Mouse (Mus musculus) bone marrow macrophage, adult 2 months (primary cell): ENCODE results near the gene Tjp1. TPM values are rescaled to one million over a fixed set of nuclear protein-coding genes. Genes with fewer than 3 reads are reported as not detected.

Experiments
- H3K27ac ChIP-seq: 2 replicates; pipeline ENCODE4 v1.5.1; 2012; ENCODE audit warnings: low read depth, low read length; ENCODE audit not compliant: insufficient read depth
- H3K4me1 ChIP-seq: 2 replicates; pipeline ENCODE4 v1.6.1; 2012; ENCODE audit warnings: low read length; ENCODE audit not compliant: control insufficient read depth, insufficient read depth
- H3K4me3 ChIP-seq: 2 replicates; pipeline ENCODE4 v1.5.1; 2012; ENCODE audit warnings: mild to moderate bottlenecking, low read length, moderate library complexity; ENCODE audit not compliant: insufficient read depth
- CTCF ChIP-seq: IDR thresholded peaks from 2 replicates; pipeline ENCODE4 v1.5.1; 2012; ENCODE audit warnings: low read depth, mild to moderate bottlenecking, low read length, moderate library complexity
- POLR2A ChIP-seq: IDR thresholded peaks from 2 replicates; pipeline ENCODE4 v1.6.1; 2012; ENCODE audit warnings: mild to moderate bottlenecking, low read depth, low read length, borderline replicate concordance
- polyA plus RNA-seq: library from polyadenylated mRNA; stranded (reverse); fragments of >200 nt; gene quantifications from 2 replicates; pipeline ENCODE4 v1.2.4, GENCODE M21; 2012; ENCODE audit not compliant: missing spikeins, insufficient read depth, insufficient read length

Tjp1 gene
- 0.23 and 0.87 TPM in 2 replicates for polyA plus RNA-seq

DNA sequence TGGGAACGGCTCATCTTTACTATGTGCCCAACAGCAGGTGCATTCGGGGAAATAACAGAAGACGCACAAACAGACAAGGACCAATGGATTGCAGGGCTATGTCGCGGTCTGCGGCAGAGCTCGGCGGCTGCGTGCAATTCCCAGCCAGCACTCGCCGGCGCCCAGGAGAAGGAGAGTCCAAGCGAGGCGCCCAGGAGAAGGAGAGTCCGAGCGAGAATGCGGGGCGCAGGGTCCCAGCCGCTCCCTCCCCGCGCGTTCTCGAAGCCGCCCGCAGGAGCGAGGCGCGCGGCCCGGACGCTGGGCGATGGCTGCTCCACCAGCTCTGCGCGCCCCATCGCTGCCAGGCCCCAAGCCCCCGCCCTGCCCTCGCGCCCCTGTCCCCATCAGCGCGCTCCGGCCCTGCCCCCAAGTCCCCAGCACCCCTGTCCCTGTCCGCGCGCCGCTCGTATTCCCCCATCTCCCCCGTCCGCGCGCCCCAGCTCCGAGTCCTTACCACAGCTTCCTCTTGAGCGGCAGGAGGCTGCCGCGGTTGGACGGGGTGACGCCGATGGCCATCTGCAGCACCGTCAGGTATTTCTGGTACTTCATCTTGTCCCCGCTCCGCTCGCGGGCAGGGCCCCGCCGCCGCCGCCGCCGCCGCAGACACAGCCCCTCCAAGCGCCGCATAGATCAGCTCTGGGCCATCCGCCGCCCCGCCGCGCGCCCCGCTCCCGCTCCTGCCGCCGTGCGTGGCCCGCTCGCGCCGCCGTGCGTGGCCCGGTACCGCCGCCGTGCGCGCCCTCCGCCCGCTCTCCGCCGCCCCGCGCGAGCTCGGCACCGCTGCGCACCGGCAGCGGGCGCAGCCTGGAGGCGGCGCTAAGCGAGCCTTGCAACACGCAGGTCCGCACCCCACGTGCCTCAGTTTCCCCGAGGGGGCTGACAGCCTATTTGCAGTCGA, at the start of gene Tjp1:
TSS of gene Tjp1 (minus strand) at position 711 of the 937 bp plus-strand sequence.
- H3K27ac ChIP-seq: no peak within 1 kb of the TSS
- H3K4me1 ChIP-seq: no peaks in the 10 kb centered on the region
- H3K4me3 ChIP-seq: no peak within 1 kb of the TSS
- no peak for TF ChIP-seq POLR2A
- TF ChIP-seq CTCF: no peak

DNA sequence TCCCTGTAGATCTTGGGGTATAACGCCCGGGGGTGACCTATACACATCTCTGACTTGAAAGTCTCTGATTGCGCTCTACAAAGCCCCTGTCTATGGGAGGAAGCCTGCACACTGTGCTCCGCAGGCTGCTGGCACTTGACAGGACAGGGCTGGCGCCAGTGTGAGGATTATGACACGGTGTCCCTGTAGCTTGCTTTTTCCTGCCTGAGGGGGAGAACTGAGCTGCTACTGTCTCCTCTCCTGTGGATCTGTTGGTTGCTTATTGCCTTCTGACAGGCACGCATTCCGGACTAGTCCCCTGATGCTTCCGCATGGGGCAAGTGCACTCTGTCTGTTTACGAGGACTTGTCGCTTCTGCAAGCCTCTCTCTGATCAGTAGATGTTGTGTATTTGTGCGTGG, 49.5 kb upstream of the Tjp1 start:
- Histone ChIP-seq H3K4me1 (no peaks in the 10 kb centered on the region), H3K4me3 (no peak overlapping the region), H3K27ac (no peak overlapping the region)
- TF ChIP-seq POLR2A (no peak), CTCF (no peak)

DNA sequence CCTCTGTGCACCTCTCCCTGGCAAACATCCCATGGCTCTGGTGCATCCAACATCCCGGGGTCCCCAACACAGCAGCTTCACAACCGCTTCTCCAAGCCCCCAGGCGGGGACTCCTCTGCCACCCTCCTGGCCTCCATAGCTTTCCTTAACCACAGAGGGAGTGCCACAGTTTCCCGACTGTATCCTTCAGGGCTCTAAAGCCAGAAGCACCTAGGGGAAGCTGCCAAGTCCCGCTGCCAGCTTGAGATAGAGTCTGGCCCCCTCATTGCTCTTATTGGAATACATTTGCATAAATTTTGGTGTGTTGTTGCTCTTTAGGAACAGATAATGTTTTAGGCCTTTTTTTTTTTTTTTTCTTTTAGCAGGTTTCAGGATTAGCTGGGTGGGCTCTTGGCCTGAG, 45.1 kb upstream of the Tjp1 start:
- no peak overlapping the region for H3K4me3 ChIP-seq
- H3K27ac ChIP-seq: no peak overlapping the region
- H3K4me1 ChIP-seq: no peaks in the 10 kb centered on the region
- TF ChIP-seq CTCF (no peak), POLR2A (no peak)

DNA sequence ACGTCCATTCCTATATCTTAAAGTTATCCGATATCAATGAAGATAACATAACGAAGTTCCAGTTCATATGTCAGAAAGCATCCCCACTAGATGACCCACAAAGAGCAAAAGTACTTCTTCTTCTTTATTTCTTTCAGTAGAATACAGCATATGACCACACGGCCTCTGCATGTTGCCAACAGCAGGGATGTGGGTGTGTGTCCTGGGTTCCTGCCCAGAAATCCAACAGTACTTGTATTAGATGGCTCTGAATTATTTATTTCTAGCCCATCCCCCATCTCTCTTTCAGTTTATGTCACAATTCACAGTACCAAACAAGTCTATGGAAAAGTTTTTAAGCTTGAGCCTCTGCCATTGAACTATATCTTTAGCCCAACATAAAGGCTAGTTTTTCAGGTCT, 43.1 kb upstream of the Tjp1 start:
- Histone ChIP-seq H3K4me1 (no peaks in the 10 kb centered on the region), H3K27ac (no peak overlapping the region), H3K4me3 (no peak overlapping the region)
- TF ChIP-seq POLR2A (no peak), CTCF (no peak)

DNA sequence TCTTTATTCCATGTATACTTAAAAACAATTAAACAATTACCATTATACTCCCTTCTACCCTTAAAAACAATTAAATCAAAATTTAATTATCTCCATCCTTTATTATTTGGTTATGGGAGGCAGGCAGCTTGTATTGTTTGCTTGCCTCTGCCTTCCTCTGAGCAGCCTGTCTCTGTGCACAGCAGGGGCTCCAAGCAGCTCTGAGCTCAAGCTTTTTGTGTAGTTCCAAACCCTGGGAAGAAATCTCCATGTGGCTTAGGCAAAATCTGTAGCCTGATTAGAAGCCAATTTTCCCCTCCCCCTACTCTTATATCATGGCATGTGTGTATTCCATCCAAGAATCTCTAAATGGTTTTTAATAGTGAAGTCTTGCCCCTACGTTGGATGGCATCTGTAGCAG, 28.4 kb upstream of the Tjp1 start:
- no peak overlapping the region for H3K4me3 ChIP-seq
- no peaks in the 10 kb centered on the region for H3K4me1 ChIP-seq
- no peak for TF ChIP-seq POLR2A
- no peak for TF ChIP-seq CTCF
- H3K27ac ChIP-seq: no peak overlapping the region

DNA sequence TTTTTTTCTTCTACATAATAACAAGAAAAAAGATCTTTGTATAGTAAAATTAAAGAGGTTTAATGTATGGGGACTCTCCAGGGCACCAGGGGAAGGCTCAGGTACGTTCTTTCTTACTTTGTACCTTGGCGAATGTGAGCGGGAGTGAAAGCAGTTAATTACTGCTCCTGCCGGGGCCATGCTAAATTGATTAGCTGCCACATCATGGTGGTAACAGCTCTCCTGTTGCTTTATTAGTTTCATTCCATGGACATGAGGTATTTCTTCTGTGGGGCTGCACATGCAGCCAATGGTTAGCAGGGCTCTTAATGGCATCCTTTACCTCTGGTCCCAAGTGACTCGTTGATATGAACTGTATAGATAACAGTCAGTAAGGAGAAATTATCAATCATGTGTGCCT, 18.2 kb upstream of the Tjp1 start:
- H3K4me3 ChIP-seq: no peak overlapping the region
- no peak for TF ChIP-seq CTCF
- H3K27ac ChIP-seq: no peak overlapping the region
- no peaks in the 10 kb centered on the region for H3K4me1 ChIP-seq

DNA sequence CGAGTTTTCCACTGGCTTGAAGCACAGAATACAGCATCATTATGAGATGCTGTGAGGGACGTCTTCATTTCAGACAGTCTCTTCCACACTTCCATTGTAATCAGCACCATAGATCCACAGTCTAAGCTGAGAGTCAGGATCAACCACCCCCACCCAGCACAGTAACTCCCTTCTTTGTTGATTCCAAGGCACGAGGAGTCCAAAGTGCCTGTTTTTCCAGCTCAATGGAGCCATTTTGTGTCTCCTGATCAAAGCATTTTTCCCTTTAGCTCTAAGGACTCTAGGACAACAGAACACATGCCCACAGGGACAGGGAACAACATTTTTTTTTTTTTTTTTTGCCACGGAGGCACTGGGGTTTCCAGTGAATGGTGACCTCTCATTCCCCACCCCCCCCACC, 5.1 kb upstream of the Tjp1 start:
- TF ChIP-seq CTCF: no peak
- no peak for TF ChIP-seq POLR2A
- Histone ChIP-seq H3K4me1 (no peaks in the 10 kb centered on the region), H3K4me3 (no peak overlapping the region), H3K27ac (no peak overlapping the region)

DNA sequence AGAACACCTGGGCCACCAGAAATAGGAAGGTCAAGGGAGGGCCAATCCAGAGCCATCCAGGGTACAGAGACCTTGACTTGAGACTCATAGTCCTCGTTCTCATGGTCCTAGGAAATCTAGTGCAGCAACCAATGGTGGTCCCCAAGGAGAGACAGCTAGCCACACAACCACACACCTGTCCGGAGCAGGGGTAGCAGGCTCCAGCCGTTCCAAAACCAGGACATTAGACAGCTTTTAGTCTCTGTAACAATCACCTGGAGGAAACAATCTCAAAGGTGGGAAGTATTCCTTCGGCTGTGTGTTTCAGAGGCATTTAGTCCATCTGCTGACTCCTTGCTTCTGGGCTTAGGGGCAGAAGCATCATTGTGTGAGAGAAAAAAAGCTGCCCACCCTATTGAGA, 4.5 kb downstream of the Tjp1 start:
- Histone ChIP-seq H3K4me3 (no peak overlapping the region), H3K27ac (no peak overlapping the region), H3K4me1 (no peaks in the 10 kb centered on the region)
- TF ChIP-seq POLR2A: no peak
- no peak for TF ChIP-seq CTCF

DNA sequence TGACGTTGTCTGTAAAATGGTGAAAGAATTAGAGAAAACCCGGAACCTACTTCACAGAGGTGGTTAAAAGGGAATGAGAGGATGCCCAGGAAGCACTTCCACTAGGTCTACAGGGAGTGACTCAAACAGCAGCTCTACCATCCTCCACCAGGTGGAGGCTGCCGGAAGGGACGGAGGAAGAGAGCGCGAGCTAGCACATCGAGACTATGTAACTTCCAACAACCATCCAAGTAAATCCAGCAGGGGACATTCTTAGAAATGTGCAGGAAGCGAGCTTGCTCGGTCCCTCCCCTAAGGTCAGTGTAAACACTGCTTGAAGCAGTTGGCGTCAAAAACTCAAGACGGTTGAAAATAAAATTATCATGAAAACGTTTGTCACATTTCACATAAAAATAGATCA, 5.1 kb downstream of the Tjp1 start:
- Histone ChIP-seq H3K27ac (no peak overlapping the region), H3K4me1 (no peaks in the 10 kb centered on the region), H3K4me3 (no peak overlapping the region)
- TF ChIP-seq POLR2A: no peak
- no peak for TF ChIP-seq CTCF

DNA sequence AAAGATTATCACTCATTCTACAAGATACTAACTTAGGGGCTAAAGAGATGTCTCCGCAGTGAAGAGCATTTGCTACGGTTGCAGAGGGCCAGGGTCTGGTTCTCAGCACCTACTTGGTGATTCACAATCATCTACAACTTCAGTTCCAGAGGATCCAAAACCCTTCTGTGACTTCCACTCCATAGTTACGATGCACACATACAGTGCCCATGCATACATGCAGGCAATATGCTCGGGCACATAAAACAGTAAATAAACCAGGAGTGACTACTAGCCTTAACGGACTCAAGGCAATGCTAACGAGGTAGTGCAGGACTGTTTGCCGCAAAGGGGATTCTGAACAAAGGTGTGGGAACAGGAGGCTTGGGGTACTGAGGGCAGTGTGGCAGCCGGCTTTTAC, 7.0 kb downstream of the Tjp1 start:
- Histone ChIP-seq H3K27ac (no peak overlapping the region), H3K4me1 (no peaks in the 10 kb centered on the region), H3K4me3 (no peak overlapping the region)
- TF ChIP-seq CTCF (no peak), POLR2A (no peak)
